Mouse (Mus musculus): ENCODE measurements around the gene Tyms. TPM values are rescaled to one million over a fixed set of nuclear protein-coding genes. Genes with fewer than 3 reads are reported as not detected.
"Not testable (repeated sequence)": the region's sequence is repeated elsewhere in the genome, so short reads cannot be mapped to it uniquely, and the experiment has no call there.

The Tyms gene
- polyA plus RNA-seq, 1 experiment from 2014 or later: 254 TPM

DNA sequence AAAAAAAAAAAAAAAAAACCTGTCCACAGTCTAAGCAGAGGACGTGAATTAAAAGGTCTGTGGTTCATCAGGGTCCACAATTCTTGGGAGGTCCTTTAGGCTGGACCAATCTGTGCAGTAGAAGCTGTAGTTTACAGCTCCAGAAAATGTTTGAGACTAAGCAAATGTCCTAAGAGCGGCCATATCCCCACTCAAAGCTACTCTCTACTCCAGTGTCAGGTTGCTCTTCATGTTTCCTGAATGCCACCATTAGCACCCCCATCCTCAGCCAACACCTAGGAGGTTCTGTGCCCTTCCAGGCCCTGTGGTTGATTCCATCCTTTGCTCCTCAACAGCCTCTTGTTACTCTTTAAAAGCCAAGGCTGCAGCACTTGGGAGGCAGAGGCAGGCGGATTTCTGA, 1.0 kb downstream of the Tyms start:
- Histone ChIP-seq H3K9me3 (no peaks in the 10 kb centered on the region), H3K4me1 (replicated peaks) (peaks cover 15% of the 10 kb centered on the region), H3K27ac (peak overlapping the region; percentile 94), H3K36me3 (peaks cover 44% of the 10 kb centered on the region), H3K27me3 (ENCODE audit: insufficient read depth, poor library complexity, severe bottlenecking) (no peaks in the 10 kb centered on the region), H3K4me3 (peak overlapping the region; percentile 82)
- WGBS: 65% methylated on average over 3 of the region's 3 CpGs
- DNase-seq (ENCODE audit: low spot score): no peak

DNA sequence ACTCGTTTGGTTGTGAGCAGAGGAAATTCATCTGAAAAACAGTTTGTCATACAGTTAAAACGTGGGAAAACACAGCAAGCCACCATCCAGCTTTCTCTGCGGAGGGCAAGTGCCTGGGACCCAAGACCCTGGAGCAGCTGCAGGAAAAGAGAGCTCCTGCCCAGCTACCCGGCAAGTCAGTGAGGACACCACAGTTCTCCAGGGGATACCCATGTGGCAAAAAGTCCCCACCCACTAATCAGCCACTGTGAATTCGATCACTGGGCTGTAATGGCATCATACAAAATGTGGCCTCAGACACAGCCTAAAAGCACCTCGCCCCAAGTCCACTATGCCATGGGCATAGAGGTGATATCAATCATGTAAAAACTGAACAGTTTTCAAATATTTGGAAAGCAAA, 1.7 kb downstream of the Tyms start:
- Histone ChIP-seq H3K36me3 (peaks cover 51% of the 10 kb centered on the region), H3K9me3 (no peaks in the 10 kb centered on the region), H3K27me3 (ENCODE audit: insufficient read depth, poor library complexity, severe bottlenecking) (no peaks in the 10 kb centered on the region), H3K4me1 (replicated peaks) (peaks cover 15% of the 10 kb centered on the region), H3K27ac (no peak overlapping the region), H3K4me3 (peak overlapping the region; percentile 82)
- WGBS: 84% methylated on average over 6 of the region's 6 CpGs
- DNase-seq (ENCODE audit: low spot score): no peak

DNA sequence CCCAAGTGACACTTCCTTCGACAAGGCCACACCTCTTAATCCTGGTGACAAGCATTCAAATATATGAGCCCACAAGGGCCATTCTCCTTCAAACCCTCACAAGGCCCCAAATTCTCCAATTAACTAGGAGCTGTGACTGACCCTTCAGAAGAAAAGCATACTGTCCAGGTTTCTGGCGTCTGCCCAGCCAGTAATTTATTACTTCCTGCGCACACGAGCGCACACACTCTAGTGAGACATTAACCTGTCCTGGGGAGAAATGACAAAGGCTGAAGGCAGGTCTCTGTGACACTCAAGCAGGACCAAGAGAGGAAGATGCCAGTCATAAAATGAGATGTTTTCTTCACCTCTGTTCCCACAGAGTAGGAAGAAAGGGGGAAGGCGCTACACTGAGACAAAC, 5.7 kb downstream of the Tyms start:
- Histone ChIP-seq H3K36me3 (peaks cover 90% of the 10 kb centered on the region), H3K9me3 (no peaks in the 10 kb centered on the region), H3K4me3 (no peak overlapping the region), H3K4me1 (replicated peaks) (peaks cover 15% of the 10 kb centered on the region), H3K27ac (no peak overlapping the region), H3K27me3 (ENCODE audit: insufficient read depth, poor library complexity, severe bottlenecking) (no peaks in the 10 kb centered on the region)
- no peak for DNase-seq (ENCODE audit: low spot score)
- 89% methylated on average over 6 of the region's 6 CpGs for WGBS

DNA sequence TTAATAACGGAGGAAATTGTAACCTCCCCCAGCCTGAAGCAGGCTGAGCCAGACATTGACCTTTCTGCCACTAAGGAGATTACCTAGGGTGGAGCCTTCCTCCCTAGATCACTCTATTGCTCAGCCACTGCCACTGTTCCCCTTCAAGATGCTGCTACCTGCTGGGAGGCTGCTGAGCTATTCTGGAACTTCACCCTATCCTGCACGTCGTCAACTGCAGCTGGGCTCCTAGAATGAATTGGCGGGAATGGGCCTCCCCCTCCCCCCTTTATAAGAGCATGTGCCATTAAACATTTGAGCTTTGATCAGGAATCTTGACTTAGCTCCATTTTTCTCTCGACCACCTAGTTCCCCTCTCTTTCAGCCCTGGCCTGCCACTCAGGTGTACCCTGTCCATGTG, 13.8 kb downstream of the Tyms start:
- peaks cover 60% of the 10 kb centered on the region for H3K36me3 ChIP-seq
- H3K27ac ChIP-seq; H3K4me1 ChIP-seq (replicated peaks); H3K4me3 ChIP-seq; H3K27me3 ChIP-seq (ENCODE audit: insufficient read depth, poor library complexity, severe bottlenecking); H3K9me3 ChIP-seq; DNase-seq (ENCODE audit: low spot score): not testable (repeated sequence)
- WGBS: 71% methylated on average over 5 of the region's 5 CpGs

DNA sequence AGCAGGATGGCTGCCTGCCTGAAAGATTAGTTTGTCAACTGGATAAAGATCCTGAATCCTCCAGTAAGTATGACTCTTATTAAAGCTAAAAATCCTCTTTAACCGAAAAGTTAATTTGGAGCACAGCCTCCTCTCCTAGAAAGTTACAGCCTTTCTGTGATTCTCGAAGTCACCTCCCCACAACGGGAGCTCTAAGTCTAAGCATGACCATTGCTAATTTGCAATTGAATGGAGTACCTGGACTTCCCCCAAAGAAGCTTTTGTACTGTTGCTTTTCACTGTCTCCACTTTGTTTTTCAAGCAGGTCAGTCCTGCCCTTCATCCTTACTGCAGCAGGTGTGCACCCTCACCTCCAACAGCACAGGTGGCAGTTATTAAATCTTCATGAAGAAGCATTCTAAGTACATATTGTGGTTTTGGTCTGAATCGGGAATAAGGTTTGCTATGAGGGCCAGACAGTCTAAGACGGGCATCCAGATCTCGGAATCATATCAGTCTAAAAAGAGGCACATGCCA, 15.1 kb downstream of the Tyms start:
- Histone ChIP-seq H3K36me3 (peaks cover 47% of the 10 kb centered on the region), H3K4me1 (replicated peaks) (no peaks in the 10 kb centered on the region; the same call in 1 of the 2 replicates), H3K27ac (no peak overlapping the region), H3K9me3 (no peaks in the 10 kb centered on the region), H3K27me3 (ENCODE audit: insufficient read depth, poor library complexity, severe bottlenecking) (no peaks in the 10 kb centered on the region), H3K4me3 (no peak overlapping the region)
- 68% methylated on average over 6 of the region's 6 CpGs for WGBS
- DNase-seq (ENCODE audit: low spot score): no peak

DNA sequence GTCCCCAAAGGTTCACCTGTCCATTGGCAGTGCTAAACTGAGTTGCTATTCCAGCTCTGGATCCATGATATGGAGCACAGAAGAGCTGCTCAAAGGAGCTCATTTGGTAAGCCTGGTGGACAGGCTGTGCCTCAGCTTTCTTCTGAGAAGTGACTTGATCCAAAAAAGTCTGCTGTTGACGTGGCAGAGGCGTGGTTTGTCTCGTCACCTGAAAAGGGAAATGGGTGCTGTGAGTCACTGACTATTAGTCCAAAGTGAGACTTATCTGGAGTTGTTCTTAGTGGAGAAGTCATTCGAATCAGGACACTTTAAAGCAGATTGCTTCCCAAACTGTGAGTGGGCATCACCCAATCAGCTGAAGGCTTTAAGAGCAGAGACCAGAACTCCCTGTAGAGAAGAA, 33.6 kb downstream of the Tyms start:
- not testable (repeated sequence) for H3K4me3 ChIP-seq; H3K9me3 ChIP-seq; H3K27me3 ChIP-seq (ENCODE audit: insufficient read depth, poor library complexity, severe bottlenecking); H3K4me1 ChIP-seq (replicated peaks); H3K27ac ChIP-seq; H3K36me3 ChIP-seq; DNase-seq (ENCODE audit: low spot score)
- 86% methylated on average over 4 of the region's 4 CpGs for WGBS

DNA sequence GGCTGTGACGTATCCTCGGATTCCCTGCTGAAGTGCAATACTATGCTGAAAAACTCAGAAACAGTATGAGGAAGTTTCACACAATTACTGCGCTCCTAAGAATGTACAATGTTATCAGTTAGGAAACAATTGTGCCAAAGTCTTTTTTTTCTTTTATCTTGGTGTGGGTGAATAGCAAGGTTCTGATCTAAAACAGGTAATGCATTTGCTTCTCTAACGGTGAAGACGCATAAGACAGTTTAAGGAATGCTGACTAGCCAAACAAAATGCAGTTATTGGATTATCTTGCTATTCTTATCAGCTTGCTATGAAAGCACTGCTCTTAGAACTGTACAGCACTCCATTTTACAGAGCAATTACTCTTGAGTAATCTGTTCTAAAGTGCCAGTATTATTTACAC, 34.1 kb downstream of the Tyms start:
- WGBS: 95% methylated on average over 5 of the region's 5 CpGs
- DNase-seq (ENCODE audit: low spot score); H3K36me3 ChIP-seq: not testable (repeated sequence)

DNA sequence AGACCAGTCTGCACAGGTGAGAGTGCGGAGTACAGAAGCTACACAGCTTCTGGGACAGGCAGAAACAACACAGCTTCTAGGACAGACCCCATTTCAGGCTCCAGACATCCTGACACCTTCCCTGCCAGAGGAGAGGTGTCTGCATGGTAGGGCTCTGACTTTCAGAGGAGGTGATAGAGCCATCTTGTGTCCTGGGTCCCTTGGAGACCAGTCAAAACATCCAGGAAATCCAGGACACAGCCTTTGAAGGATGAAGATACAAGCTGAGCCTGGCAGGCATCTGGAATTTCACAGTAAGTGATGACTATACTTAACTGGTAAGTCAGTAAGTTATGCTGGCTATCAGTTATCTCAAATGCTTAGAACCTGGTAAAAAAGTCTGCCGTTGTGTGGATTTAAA, 36.3 kb downstream of the Tyms start:
- 92% methylated on average over 2 of the region's 2 CpGs for WGBS
- not testable (repeated sequence) for H3K27ac ChIP-seq; H3K36me3 ChIP-seq; H3K27me3 ChIP-seq (ENCODE audit: insufficient read depth, poor library complexity, severe bottlenecking); H3K9me3 ChIP-seq; H3K4me3 ChIP-seq; DNase-seq (ENCODE audit: low spot score); H3K4me1 ChIP-seq (replicated peaks)

More for the DNA sequence above, 34.1 kb downstream of the Tyms start:
- not testable (repeated sequence) for H3K9me3 ChIP-seq; H3K27me3 ChIP-seq (ENCODE audit: insufficient read depth, poor library complexity, severe bottlenecking); H3K27ac ChIP-seq; H3K4me3 ChIP-seq; H3K4me1 ChIP-seq (replicated peaks)

DNA sequence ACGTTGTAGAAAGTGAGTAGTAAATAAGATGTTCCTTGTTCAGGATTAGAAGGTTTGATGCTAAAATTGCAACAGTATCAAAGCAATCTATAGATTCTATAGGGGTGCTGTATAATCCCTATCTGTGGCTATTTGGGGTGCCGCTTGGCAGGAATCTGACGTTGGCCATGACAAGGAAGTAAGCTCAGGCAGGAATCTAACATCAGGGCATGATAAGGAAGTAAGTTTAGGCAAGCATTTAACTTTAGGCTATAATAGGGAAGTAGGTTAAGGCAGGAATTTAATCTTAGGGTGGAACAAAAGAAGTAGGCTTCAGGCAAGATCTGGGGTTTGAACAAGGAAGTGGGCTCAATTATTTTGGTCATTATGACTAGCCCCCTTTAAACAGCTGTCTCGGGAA, 37.6 kb downstream of the Tyms start:
- H3K9me3 ChIP-seq; H3K27me3 ChIP-seq (ENCODE audit: insufficient read depth, poor library complexity, severe bottlenecking); DNase-seq (ENCODE audit: low spot score); H3K4me1 ChIP-seq (replicated peaks); H3K4me3 ChIP-seq; H3K27ac ChIP-seq; H3K36me3 ChIP-seq: not testable (repeated sequence)
- WGBS: 86% methylated on average over 4 of the region's 4 CpGs

DNA sequence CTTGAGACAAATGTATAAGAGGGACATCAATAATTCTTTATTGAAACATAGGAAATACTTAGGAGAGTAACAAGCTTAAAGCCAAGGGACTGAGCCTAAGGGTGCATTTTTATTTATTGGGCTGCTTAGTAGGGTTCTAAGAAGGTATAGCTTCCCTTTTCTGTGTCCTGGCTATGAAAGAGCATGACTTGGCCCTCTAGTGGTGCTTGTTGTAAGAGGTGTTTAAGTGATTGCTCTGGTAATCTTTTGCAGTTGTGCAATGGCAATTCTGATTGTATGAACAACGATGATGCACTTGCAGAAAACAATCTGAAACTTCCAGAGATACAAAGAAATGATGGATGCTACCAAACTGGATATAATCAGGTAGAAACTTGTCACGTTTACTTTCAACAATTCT, 58.8 kb downstream of the Tyms start:
- Histone ChIP-seq H3K4me1 (replicated peaks) (no peaks in the 10 kb centered on the region), H3K27me3 (ENCODE audit: insufficient read depth, poor library complexity, severe bottlenecking) (no peaks in the 10 kb centered on the region), H3K9me3 (no peaks in the 10 kb centered on the region), H3K36me3 (no peaks in the 10 kb centered on the region), H3K27ac (no peak overlapping the region), H3K4me3 (no peak overlapping the region)
- no peak for DNase-seq (ENCODE audit: low spot score)
- 66% methylated on average over 2 of the region's 2 CpGs for WGBS

DNA sequence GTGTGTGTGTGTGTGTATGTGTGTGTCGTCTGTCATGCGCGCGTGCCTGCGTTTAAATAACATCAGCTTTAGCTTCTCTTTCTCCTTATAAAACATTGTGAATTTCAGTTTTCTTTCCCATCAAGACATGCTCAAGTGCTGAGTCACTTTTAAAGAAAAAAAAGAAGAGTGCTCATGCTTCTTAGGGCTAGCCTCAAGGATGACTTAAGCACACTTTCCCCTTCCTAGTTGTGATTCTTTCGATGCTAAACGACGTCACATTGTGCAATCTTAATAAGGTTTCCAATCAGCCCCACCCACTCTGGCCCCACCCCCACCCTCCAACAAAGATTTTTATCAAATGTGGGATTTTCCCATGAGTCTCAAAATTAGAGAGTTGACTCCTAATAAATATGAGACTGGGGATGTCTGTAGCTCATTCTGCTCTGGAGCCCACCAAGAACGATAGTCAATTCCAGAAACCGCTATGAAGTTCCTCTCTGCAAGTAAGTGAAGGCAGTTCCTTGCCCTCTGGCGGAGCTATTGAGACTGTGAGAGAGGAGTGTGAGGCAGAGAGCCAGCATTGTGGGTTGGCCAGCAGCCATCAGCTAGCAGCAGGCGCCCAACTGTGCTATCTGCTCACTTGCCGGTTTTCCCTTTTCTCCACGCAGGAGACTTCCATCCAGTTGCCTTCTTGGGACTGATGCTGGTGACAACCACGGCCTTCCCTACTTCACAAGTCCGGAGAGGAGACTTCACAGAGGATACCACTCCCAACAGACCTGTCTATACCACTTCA, 60.5 kb downstream of the Tyms start, which contains the start of gene Il6:
Gene Il6 (plus strand): TSS at position 389 of the 778 bp plus-strand sequence.
- no peaks in the 10 kb centered on the region for H3K27me3 ChIP-seq (ENCODE audit: insufficient read depth, poor library complexity, severe bottlenecking)
- DNase-seq (ENCODE audit: low spot score): peak; percentile 3
- no peaks in the 10 kb centered on the region for H3K9me3 ChIP-seq
- WGBS: 68% methylated on average over 16 of the region's 16 CpGs
- H3K36me3 ChIP-seq: no peaks in the 10 kb centered on the region
- H3K27ac ChIP-seq: no peak within 1 kb of the TSS
- H3K4me3 ChIP-seq: no peak within 1 kb of the TSS
- H3K4me1 ChIP-seq (replicated peaks): no peaks in the 10 kb centered on the region
